16 mouse cellular contexts compared by ENCODE assay signal in genomic region chr19:37579607-37580006, GRCm38 (mm10). TPM values are rescaled to one million over a fixed set of nuclear protein-coding genes. Genes with fewer than 3 reads are reported as not detected.
DNase-seq lines count a peak whose midpoint lies in the region; ATAC-seq and TF ChIP-seq lines count a peak whose summit lies in the region.
"Had no signal": no experiment of that assay in that cellular context is flagged by ENCODE, and none has a peak within 500 bp of the region (broad histone marks: within the 10 kb centered on the region; RNA-seq: fewer than 3 reads in every experiment).

No protein-coding gene starts in this region.

- 32% methylated on average over 4 of the region's 4 CpGs for WGBS in heart, embryonic 15.5 days
- WGBS in lung, embryonic 14.5 days, result 17% methylated on average over 4 of the region's 4 CpGs

- no peak overlapping the region for H3K27ac ChIP-seq in heart, embryonic 15.5 days
- H3K27ac ChIP-seq in lung, embryonic 14.5 days (ENCODE audit: low read depth), result no peak overlapping the region
- H3K27ac ChIP-seq: hindbrain, embryonic 13.5 days; kidney, postnatal 0 days; liver, embryonic 14.5 days; neural tube, embryonic 12.5 days had no signal

- no peak for TF ChIP-seq CTCF in lung, embryonic 14.5 days (IDR thresholded peaks at IDR 0.05; ENCODE audit: low read depth)

- no peak overlapping the region for H3K4me3 ChIP-seq in heart, embryonic 15.5 days
- no peak overlapping the region for H3K4me3 ChIP-seq in lung, embryonic 14.5 days (ENCODE audit: low read depth, low read length)
- H3K4me3 ChIP-seq: hindbrain, embryonic 13.5 days; megakaryocyte, embryonic 14.5 days; neural tube, embryonic 12.5 days had no signal

- H3K9ac ChIP-seq in heart, embryonic 15.5 days, result no peak overlapping the region
- H3K9ac ChIP-seq in lung, embryonic 14.5 days, result no peak overlapping the region
- H3K9ac ChIP-seq: hindbrain, embryonic 13.5 days; liver, embryonic 14.5 days; neural tube, embryonic 12.5 days had no signal

- peak; percentile 83 for ATAC-seq in heart, embryonic 15.5 days (replicated peaks; ENCODE audit: insufficient number of reproducible peaks, insufficient read depth, low FRiP score, low read depth)
- ATAC-seq in lung, embryonic 14.5 days (ENCODE audit: insufficient read depth), result peak; percentile 62; the same call in 1 of the 2 replicates
- ATAC-seq in erythroid progenitor cell, adult 5-6 weeks (replicated peaks; ENCODE audit: low FRiP score, poor library complexity, severe bottlenecking), result no peak

- H3K9me3 ChIP-seq in heart, embryonic 15.5 days (replicated peaks), result no peaks in the 10 kb centered on the region
- no peaks in the 10 kb centered on the region for H3K9me3 ChIP-seq in lung, embryonic 14.5 days (ENCODE audit: low read depth, low read length)
- H3K9me3 ChIP-seq: hindbrain, embryonic 13.5 days; megakaryocyte, embryonic 14.5 days; neural tube, embryonic 12.5 days had no signal

- no peak overlapping the region for H3K4me2 ChIP-seq in heart, embryonic 15.5 days
- 0 out of 2 replicates have a peak overlapping the region, but pooled peaks have one; percentile 12 for H3K4me2 ChIP-seq in lung, embryonic 14.5 days
- H3K4me2 ChIP-seq: hindbrain, embryonic 13.5 days; neural tube, embryonic 12.5 days had no signal

- no peaks in the 10 kb centered on the region; the same call in 1 of the 2 replicates for H3K4me1 ChIP-seq in heart, embryonic 15.5 days (replicated peaks)
- no peaks in the 10 kb centered on the region for H3K4me1 ChIP-seq in lung, embryonic 14.5 days (ENCODE audit: insufficient read depth)
- H3K4me1 ChIP-seq: hindbrain, embryonic 13.5 days; neural tube, embryonic 12.5 days had no signal

- no peaks in the 10 kb centered on the region; the same call in 1 of the 2 replicates for H3K36me3 ChIP-seq in heart, embryonic 15.5 days
- H3K36me3 ChIP-seq in lung, embryonic 14.5 days (ENCODE audit: insufficient read depth), result no peaks in the 10 kb centered on the region
- H3K36me3 ChIP-seq: neural tube, embryonic 12.5 days had no signal

- intact Hi-C loops in heart, postnatal 14 days (cut with DNase I), result no loop called here

- H3K27me3 ChIP-seq in heart, embryonic 15.5 days, result no peaks in the 10 kb centered on the region
- H3K27me3 ChIP-seq in lung, embryonic 14.5 days (ENCODE audit: insufficient read depth, low read length), result no peaks in the 10 kb centered on the region
- H3K27me3 ChIP-seq: hindbrain, embryonic 13.5 days; megakaryocyte, embryonic 14.5 days; neural tube, embryonic 12.5 days had no signal

- peak; percentile 39 for DNase-seq in embryo, embryonic 10 days (ENCODE audit: low spot score)
- no peak for DNase-seq in embryo, embryonic 9.5 days (ENCODE audit: extremely low spot score)
- DNase-seq in heart, postnatal 14 days, result no peak
- peak; percentile 26 for DNase-seq in lung, embryonic 14.5 days
- DNase-seq in lung, postnatal 25 days (ENCODE audit: low spot score), result no peak
- DNase-seq in embryo, embryonic 10.5 days (ENCODE audit: low spot score), result peak; percentile 44
- DNase-seq: adrenal gland, adult 8-10 months; cerebellum, postnatal 10 days; left cerebral cortex, postnatal 4 days had no signal

RNA-seq across cellular contexts. Expression of gene Exoc6, which starts 29.4 kb away (rescaled TPM):
- 16.6 and 18.8 TPM in 2 replicates for polyA plus RNA-seq in heart, embryonic 15.5 days (2015; fragmentation: Nextera tagmentation; extraction: Ambion mirVana)
- 10 to 100 TPM; 27.5 to 29.7 TPM for total RNA-seq in heart, postnatal 14 days (2021)
- 11.6 and 13.2 TPM in 2 replicates for polyA plus RNA-seq in lung, embryonic 14.5 days (2014; fragmentation: Nextera tagmentation; extraction: Ambion mirVana)
- 26.3 and 32.7 TPM in 2 replicates for total RNA-seq in erythroid progenitor cell, adult 5-6 weeks (2015; ENCODE audit: low replicate concordance)
- total RNA-seq in erythroid progenitor cell, adult 5-6 weeks (2017; ENCODE audit: low replicate concordance), result 39.3 and 39.6 TPM in 2 replicates

Comparison
In these comparisons a context has a peak if more than half of its experiments do, and no peak if none do; other contexts are left out.
1. DNase-seq: peak in embryo, embryonic 10 days (single experiment), lung, embryonic 14.5 days (single experiment) and embryo, embryonic 10.5 days (single experiment); none in embryo, embryonic 9.5 days (single experiment), heart, postnatal 14 days (0 of 2) and lung, postnatal 25 days (single experiment).